Mouse (Mus musculus) cortical plate, adult 2 months (tissue): ENCODE measurements around the gene Mettl11b.

Experiments
- CTCF ChIP-seq: fragments of 200-500 bp; IDR thresholded peaks from 2 replicates; pipeline ENCODE4 v1.5.1; 2011; ENCODE audit warnings: mild to moderate bottlenecking, control low read depth, low read length; ENCODE audit not compliant: insufficient read depth; ENCODE audit errors: extremely low read depth
- POLR2A ChIP-seq: fragments of 200-500 bp; IDR thresholded peaks from 2 replicates; pipeline ENCODE4 v1.6.1; 2011; ENCODE audit warnings: mild to moderate bottlenecking, low read length, control low read depth; ENCODE audit not compliant: insufficient read depth; ENCODE audit errors: extremely low read depth

DNA sequence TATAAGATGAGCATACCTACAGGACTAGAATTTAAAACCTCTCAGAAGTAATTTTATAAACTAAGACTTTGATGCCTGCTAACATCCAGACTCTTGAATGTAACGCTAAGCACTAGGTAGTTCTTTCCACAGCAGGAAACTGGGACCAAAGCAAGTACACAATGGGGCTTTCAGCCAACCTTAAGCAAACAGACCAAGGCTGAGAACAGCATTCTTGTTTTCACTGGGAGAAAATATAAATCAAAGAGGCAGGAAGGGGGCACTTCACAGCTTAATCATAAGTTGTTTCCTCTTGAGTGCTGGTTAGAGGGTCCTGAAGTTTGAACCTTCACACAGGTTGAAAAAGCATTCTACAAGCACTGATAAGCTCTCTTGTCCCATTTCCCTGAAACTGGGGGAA, 1.1 kb downstream of the Mettl11b start:
- TF ChIP-seq CTCF = no peak
- no peak for TF ChIP-seq POLR2A
